Mouse (Mus musculus): ENCODE measurements at regions not wholly inside any gene's neighbourhood (a gene's known extent, or its start where the extent isn't known, plus 50 kb on each side); places are given as distances from the start of the nearest gene placed in this dataset.
A peak's percentile ranks its signal among the peaks of the same experiment; 100 is the strongest.

DNA sequence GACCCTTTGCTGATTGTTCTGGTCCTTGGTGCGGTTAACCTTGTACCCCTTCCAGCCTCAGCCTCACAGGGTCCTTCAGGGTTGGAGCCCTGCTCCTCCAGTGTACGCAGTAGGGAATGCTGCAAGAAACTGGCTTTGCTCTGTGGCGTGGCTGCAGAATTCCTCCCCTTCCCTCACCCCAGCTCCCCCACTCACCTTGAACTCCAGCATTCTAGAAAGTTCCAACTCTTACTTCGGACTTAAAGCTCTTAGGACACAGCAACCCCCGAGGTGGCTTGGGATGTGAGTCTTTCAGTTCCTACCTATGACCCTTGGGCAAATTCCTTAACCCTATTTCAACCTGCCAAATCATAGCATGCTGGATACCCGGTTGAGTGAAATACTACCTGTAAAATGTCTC is 73.3 kb upstream of the 1700024P04Rik start:
- DNase-seq (ENCODE audit: low read depth, low spot score): no peak

DNA sequence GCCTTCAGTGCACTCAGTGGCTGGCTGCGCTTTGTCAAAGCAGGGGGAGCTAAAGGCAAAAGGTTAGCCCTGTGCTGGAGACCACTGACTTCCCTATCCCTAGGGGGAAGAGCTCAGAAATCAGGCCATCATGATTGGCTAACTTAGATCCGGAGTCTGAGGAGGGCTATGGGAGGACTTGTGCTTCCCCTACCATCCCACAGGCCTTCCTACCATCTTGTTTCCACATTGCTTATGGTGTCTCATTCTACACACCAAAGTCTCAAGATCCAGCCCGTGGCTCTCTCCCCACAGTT is 72.9 kb upstream of the 1700024P04Rik start:
- DNase-seq (ENCODE audit: low read depth, low spot score): no peak

DNA sequence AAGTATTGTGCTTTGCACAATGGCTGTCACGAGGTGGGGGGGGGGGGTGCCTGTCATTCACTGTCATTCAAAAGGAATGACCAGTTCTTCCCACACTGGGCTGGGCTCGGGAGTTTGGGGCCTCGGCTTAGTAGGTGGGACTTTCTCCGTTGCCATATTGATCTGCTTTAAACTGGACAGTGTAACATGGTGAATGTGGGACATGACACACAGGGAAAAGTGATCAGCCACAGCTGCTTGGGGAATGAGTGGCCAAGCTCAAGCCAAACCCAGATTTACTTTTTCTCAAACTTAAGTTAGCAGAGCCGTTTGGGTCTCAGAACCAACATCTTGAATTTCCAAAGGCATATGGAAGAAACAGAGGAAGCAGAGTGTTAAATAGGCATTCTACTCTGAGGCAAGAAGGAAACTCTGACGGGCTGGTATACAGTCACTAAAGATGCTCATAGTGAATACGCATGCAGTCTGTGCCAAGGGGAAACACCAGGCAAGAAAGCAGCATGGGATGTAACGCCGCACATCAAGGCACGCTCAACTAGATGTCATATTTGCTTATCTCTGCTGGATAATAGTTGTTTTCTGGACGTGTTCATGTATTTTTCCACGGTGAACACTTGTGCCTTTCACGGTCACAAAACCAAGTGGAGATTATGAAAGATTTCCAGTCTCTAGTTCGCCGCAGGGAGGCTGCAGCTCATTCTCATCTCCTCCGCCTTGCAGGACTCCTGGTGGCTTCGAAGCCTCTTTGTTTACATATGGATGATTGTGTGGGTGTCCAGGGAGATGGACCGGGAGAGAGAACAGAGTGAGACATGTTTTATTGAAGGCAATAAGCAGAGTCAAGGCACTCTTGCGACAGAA is 72.3 kb upstream of the 1700024P04Rik start:
- DNase-seq (ENCODE audit: low read depth, low spot score): no peak

DNA sequence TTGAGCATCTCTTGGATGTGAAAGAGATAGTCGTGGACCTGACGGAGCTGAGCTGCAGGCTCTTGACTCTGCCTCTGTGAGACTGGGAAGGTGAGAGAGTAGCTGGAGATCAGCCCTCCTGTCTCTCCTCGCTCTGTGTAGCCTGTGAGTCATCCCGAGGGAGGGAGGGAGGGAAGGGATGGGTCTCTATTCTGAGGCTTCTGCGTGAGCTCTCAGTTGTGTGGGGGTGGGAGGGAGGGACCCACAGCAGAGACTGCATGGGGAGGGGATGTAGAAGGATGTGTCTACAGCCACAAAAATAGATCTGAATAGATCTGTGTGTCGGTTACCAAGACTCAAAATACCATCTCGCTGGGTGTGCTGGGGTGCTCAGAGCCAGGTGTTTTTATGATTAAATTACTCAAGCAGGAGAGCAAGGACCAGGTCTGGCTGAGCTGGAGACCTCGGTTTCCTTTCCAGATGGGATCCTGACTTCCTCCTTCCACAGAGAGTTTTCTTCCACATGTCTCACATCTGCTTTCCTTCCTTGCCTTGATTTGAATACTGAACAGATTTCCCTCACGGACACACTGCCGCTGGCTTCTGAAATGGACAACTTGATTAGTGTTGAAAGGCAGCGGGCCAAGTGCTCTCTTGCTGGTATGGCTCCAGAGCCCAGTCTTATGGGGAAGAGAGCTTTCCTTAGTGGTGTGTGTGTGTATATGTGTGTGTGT is 71.4 kb upstream of the 1700024P04Rik start:
- peak; percentile 89 for DNase-seq (ENCODE audit: low read depth, low spot score)

DNA sequence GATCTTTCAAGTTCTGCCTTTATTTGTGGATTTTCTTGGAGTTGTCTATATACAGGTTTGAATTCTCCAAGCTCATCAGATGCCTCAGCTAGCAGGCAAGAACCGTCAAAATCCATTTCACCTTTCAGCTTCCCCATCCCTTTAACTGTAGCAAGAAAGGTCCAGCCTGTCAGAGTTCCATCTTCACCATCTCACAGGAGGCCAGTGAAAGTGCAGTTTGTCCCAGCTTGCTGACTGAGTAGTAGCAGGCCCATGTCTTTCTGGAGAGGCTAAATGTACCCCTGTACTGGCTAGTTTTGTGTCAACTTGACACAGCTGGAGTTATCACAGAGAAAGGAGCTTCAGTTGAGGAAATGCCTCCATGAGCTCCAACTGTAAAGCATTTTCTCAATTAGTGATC is 67.7 kb upstream of the 1700024P04Rik start:
- no peak for DNase-seq (ENCODE audit: low read depth, low spot score)

- no peak for DNase-seq (ENCODE audit: low read depth, low spot score)
These were observed 65.3 kb upstream of the 1700024P04Rik start for GRCm38 (mm10) chr13:99049699-99050098.

- no peak for DNase-seq (ENCODE audit: low read depth, low spot score)
These were observed 64.3 kb upstream of the 1700024P04Rik start for GRCm38 (mm10) chr13:99048651-99049100.

DNA sequence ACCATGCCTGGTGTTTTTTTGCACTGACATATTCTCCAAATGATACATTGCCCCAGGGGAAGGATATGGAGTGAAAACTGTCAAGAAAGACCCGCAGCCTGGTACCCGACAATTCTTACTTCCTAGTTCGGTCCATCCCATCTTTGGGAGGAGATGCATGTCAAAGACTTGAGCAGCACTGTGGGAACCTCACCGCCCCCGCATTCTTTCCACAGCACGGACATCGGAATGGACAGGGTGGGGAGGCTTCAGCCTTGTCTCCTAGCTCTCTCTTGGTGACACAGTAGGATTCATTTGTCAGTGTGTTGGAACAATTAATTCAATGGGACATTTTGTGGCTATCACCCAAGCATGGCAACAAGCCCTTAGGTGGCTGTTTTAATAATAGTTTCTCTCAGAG is 62.9 kb upstream of the 1700024P04Rik start:
- no peak for DNase-seq (ENCODE audit: low read depth, low spot score)

GRCm38 (mm10) chr13:99046737-99047136 is 62.4 kb upstream of the 1700024P04Rik start:
- no peak for DNase-seq (ENCODE audit: low read depth, low spot score)

DNA sequence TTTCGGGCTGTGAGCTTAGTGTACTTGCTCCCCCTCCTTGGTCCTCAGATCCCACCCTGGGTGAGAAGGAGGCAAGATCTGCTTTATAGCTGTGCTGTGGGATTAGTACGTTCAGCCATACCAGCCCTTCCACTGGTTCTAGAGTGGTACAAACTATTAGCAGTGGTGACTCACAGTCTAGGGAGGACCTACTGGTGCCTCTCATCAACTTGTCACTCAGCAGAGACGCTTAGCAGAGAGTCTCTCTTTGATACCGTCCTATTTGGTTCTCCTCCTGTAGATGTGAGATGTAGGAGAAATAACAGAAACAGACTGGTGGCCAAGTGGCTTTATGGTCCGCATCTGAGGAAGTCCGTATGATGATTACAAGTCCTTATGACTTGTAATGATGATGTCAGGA is 57.7 kb upstream of the 1700024P04Rik start:
- no peak for DNase-seq (ENCODE audit: low read depth, low spot score)

DNA sequence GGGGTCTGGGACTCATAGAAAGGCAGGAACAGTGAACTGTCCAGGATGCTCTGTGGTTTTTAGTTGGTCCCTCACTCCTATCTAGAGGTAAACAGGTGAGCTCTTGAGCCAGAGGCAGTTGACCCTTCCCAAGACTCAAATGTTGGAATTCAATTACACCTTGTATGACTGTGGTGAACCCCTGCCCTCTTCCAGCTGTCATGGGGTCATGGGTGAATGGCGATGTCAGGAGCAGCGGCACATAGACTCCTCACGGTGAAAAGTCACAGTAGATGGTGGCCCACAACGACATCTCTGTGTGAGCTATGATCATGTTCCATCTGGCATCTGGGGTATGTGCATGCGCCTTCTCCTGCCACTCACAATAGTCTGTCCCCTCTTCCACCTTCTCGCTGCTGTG is 56.9 kb upstream of the 1700024P04Rik start:
- DNase-seq (ENCODE audit: low read depth, low spot score): no peak

DNA sequence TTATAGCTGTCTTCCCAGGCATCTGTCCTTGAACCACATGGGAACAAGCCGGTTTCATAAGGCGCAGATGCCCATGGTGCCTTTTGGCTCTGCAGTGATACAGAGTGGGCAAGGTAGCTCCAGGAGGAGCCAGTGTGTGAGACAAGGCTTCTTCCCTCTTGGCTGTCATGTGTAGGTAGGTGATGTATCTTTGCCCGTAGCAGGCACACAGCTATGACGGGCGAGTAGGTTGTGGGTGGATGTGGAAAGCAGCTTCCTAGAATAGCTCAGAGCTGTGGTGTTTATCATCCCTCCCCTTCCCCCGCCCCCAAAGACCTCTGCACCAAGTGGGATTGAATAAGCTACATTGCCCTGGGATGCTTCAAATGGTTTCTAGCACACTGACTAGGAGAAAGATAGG is 56.5 kb upstream of the 1700024P04Rik start:
- DNase-seq (ENCODE audit: low read depth, low spot score): peak; percentile 67

- DNase-seq (ENCODE audit: low read depth, low spot score): no peak
These were observed 55.8 kb upstream of the 1700024P04Rik start for GRCm38 (mm10) chr13:99040171-99040570.

DNA sequence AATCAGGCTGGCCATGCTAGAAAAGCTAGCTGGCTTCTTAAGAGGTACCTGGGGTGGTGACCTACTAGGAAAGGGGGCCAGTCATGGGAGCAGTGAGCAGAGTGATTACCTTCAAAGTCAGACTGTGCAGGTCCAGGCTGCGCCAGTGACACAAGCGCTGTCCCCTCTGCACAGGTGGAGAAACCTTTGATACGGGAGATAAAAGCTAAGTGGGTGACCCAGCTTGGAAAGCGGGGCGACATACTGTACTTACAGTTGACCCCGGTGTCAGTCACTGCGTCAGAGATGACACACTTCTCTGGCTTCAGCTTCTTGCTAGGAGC is 54.7 kb upstream of the 1700024P04Rik start:
- DNase-seq (ENCODE audit: low read depth, low spot score): no peak

DNA sequence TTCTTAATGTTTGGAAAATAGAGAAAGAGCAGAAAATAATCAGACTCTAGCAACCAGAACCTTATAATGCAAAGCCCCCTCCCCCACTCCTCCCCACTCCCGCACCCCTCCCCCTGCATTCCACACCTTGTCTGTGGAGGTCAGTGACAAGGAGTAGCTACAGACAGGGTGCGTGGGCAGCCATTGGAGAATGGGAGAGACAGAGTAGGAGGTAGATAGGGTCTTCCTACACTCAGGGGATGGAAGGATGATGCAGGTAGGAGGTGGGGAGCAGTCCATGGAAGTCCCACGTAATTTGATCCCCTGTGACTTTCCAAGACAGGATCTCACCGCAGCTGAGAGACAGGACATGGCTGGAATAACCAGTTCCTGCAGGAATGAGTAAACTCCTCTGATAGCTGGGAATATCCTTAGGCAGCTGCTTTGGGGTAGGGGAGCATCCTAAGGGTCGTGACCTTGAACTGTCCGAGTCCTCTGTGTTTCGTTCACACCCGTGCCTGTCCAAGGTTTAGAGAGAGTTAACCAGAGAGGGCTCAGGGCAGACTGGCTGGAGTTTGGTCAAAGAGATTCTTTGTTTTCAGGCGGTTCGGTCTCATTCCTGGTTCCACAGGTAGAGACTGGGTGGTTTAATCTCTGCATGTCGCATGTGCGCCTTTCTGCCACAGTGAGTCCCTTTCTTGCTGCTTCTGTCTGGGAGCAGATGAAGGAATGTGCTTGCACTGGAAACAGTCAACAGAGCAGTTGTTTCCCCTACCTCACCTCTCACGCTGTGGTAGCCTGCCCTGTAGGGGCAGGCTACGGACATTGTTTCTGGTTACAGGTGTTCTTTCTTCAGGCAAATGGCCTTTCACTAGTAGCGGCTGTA is 54.1 kb upstream of the 1700024P04Rik start:
- no peak for DNase-seq (ENCODE audit: low read depth, low spot score)

DNA sequence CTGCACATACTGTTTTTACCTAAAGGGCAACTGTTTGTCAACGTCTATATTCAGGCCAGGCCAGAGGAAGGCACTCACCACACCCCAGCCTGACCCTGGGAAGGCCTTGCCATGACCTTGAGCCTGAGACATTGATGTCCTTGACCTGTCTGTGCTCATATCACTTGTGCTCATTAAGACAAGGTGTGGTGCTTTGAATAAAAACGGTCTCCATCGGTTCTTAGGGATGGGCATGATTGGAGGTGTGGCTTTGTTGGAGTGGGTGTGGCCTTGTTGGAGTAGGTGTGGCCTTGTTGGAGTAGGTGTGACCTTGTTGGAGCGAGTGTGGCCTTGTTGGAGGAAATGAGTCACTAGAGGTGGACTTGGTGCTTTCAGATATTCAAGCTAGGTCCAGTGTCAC is 52.8 kb upstream of the 1700024P04Rik start:
- no peak for DNase-seq (ENCODE audit: low read depth, low spot score)
